Mouse (Mus musculus): ENCODE results near the gene Smc4. TPM values are rescaled to one million over a fixed set of nuclear protein-coding genes. Genes with fewer than 3 reads are reported as not detected.

The Smc4 gene
- total RNA-seq, 1 experiment = 91.4 TPM

GRCm38 (mm10) chr3:69062764-69063163, 58.2 kb downstream of the Smc4 start:
- DNase-seq (ENCODE audit: low read depth, low spot score) = no peak
- no peaks in the 10 kb centered on the region for H3K4me1 ChIP-seq (ENCODE audit: control insufficient read depth in 2 of 2, insufficient read depth in 2 of 2, low read length in 2 of 2, poor library complexity in 1 of 2)
- no peak overlapping the region for H3K27ac ChIP-seq (ENCODE audit: insufficient read depth, low read depth, low read length, poor library complexity, severe bottlenecking)
- no peak overlapping the region for H3K9ac ChIP-seq (ENCODE audit: insufficient read depth, low read depth, low read length, poor library complexity, severe bottlenecking)
- TF ChIP-seq HCFC1 (IDR thresholded peaks at IDR 0.05; ENCODE audit: borderline replicate concordance, insufficient read depth, low read length) (no peak), CHD2 (IDR thresholded peaks at IDR 0.05; ENCODE audit: low read depth, low read length) (no peak), MAFK (IDR thresholded peaks at IDR 0.05; ENCODE audit: insufficient read depth, low read depth, low read length) (no peak), ZC3H11A (IDR thresholded peaks at IDR 0.05; ENCODE audit: borderline replicate concordance, low read depth, low read length) (no peak), ZNF384 (IDR thresholded peaks at IDR 0.05; ENCODE audit: low read depth, low read length) (no peak)
- in situ Hi-C loops (cut with MboI; ENCODE audit: low sequenced_read_pairs in 2 of 2, unreplicated experiment in 2 of 2) = no loop called here
- H3K36me3 ChIP-seq (ENCODE audit: control insufficient read depth, insufficient read depth, low read length, poor library complexity, severe bottlenecking) = no peaks in the 10 kb centered on the region; the same call in 1 of the 2 replicates
- H3K9me3 ChIP-seq (ENCODE audit: control insufficient read depth, insufficient read depth, low read depth, low read length) = no peaks in the 10 kb centered on the region
- H3K4me3 ChIP-seq (ENCODE audit: insufficient read depth in 1 of 2, low read depth in 1 of 2, low read length in 2 of 2, poor library complexity in 1 of 2, severe bottlenecking in 1 of 2) = no peak overlapping the region

DNA sequence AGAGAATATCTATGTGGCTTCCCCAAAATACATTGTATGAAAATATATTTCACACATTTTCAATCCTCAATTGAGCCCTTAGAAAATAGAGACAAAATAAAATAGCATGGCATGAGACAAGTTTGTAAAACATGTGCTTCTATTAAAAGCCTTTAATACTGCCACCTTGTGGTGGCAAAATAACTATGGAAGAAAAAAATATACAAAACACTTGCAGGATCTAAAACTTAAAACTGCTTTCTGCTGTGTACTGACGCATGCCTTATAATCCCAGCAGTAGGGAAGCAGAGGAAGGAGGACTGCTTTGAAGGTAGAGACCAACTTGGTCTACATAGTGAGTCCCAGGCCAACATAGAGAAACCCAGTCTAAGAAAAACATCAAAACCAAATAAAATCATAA, 59.5 kb downstream of the Smc4 start:
- H3K4me3 ChIP-seq (ENCODE audit: insufficient read depth in 1 of 2, low read depth in 1 of 2, low read length in 2 of 2, poor library complexity in 1 of 2, severe bottlenecking in 1 of 2) = no peak overlapping the region
- H3K9ac ChIP-seq (ENCODE audit: insufficient read depth, low read depth, low read length, poor library complexity, severe bottlenecking) = no peak overlapping the region
- DNase-seq (ENCODE audit: low read depth, low spot score) = no peak
- no peaks in the 10 kb centered on the region; the same call in 1 of the 2 replicates for H3K36me3 ChIP-seq (ENCODE audit: control insufficient read depth, insufficient read depth, low read length, poor library complexity, severe bottlenecking)
- TF ChIP-seq HCFC1 (IDR thresholded peaks at IDR 0.05; ENCODE audit: borderline replicate concordance, insufficient read depth, low read length) (no peak), ZC3H11A (IDR thresholded peaks at IDR 0.05; ENCODE audit: borderline replicate concordance, low read depth, low read length) (no peak), MAFK (IDR thresholded peaks at IDR 0.05; ENCODE audit: insufficient read depth, low read depth, low read length) (no peak), ZNF384 (IDR thresholded peaks at IDR 0.05; ENCODE audit: low read depth, low read length) (no peak), CHD2 (IDR thresholded peaks at IDR 0.05; ENCODE audit: low read depth, low read length) (no peak)
- in situ Hi-C loops (cut with MboI; ENCODE audit: low sequenced_read_pairs in 2 of 2, unreplicated experiment in 2 of 2) = no loop called here
- H3K9me3 ChIP-seq (ENCODE audit: control insufficient read depth, insufficient read depth, low read depth, low read length) = no peaks in the 10 kb centered on the region
- H3K4me1 ChIP-seq (ENCODE audit: control insufficient read depth in 2 of 2, insufficient read depth in 2 of 2, low read length in 2 of 2, poor library complexity in 1 of 2) = no peaks in the 10 kb centered on the region
- no peak overlapping the region for H3K27ac ChIP-seq (ENCODE audit: insufficient read depth, low read depth, low read length, poor library complexity, severe bottlenecking)

Other genes starting within 250 kb of the Smc4 start
- gene 1110032F04Rik, start 135.2 kb upstream of the Smc4 start, total RNA-seq (2012; rRNA removed) = 0.98 and 1.7 TPM in 2 replicates
- gene Ift80, start 168 bp upstream of the Smc4 start, total RNA-seq (2012; rRNA removed) = 9.9 and 16.5 TPM in 2 replicates
- gene Trim59, start 40.0 kb downstream of the Smc4 start, total RNA-seq (2012; rRNA removed) = 52.1 and 59.7 TPM in 2 replicates
- gene Kpna4, start 122.4 kb downstream of the Smc4 start, total RNA-seq (2012; rRNA removed) = 21.2 and 33.8 TPM in 2 replicates
- not detected in 2 replicates for gene Arl14, start 217.7 kb downstream of the Smc4 start, total RNA-seq (2012; rRNA removed)

Measured in ES-E14 (cell line).